Mouse (Mus musculus): ENCODE data around the gene Irf8.
"Not testable (repeated sequence)": the region's sequence is repeated elsewhere in the genome, so short reads cannot be mapped to it uniquely, and the experiment has no call there.

Irf8 gene

DNA sequence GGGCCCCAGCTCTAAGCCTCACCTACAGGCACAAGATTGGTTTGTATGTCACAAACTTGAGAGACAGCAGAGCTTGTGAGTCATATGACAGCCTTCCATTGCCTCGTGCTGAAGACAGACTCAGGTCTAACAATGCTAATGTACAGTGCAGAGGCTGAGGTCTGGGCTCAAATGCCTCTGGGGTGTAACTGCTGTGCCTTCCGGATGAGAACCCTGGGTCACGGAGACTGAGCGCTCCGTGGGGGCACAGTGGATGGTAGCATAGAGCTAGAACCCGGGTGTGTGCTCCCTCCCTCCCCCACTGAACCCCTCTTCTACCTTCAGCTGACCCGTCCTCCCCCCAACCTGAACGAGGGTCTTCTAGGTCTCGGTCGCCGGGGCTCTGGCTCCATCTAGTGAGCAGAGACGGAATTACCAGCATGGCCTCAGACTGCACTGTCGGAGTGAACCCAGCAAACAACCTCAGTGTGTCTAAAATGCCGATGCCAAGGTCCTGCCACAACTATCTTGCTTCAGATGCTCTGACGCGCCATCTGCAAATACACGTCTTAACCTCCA lies 64.2 kb downstream of the Irf8 start:
- peak; percentile 51 for DNase-seq

DNA sequence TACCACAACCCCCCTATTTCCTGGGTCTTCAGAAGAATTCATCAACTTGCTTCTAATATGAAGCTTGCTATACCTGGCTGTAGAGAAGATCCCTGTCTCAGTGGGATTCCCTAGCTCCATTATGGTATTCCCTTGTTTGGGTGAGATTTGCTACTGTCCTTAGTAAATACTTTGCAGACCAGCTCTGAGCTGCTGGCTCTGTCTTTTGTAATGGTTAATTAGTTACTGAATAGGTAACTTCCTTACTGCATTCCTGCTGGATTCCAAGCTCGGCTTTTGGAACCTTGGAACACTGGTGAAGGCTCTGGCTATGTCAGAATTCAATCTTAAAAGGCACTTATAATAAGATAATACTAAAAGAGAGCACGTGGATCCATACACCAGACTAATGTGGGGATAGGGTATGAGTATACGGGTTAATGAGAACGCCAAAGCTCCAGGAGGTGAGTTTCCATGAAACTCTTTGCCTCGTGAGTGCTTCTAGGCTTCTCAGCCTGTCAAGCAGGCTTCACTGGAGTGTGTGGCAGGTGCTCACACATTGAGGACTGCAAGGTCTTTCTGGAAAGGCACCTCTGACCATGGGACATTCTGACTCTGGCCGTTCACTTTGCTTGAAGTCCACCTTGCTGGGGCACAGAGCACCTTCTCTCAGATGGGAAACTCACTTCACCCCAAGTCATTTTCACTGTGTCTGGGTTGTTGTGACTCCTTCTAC lies 67.7 kb downstream of the Irf8 start:
- DNase-seq = not testable (repeated sequence)

DNA sequence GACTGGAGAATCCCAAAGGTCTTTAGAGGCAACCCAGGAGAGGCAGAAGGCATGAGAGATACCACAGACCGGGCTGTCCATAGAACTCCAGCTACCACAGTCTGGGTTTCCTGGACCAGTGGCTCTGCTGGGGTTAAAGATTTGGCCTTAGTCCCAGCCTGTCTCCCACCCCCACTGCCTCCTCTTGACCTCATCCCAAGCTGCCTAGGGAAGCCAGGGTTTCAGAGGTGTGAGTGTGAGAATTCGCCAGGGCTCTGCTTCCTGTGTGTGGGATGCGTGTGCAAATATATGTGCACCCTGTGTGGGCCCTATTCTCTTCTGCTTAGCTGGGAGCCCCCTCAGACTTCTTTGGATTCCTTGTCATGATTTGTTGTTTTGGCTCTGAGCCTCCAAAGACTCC lies 68.6 kb downstream of the Irf8 start:
- no peak for DNase-seq

Measured in right cerebral cortex, postnatal 14 days (tissue).